Mouse (Mus musculus): Measurements from ENCODE around the gene Sgce.
A peak's percentile ranks its signal among the peaks of the same experiment; 100 is the strongest.
"Not testable (repeated sequence)": the region's sequence is repeated elsewhere in the genome, so short reads cannot be mapped to it uniquely, and the experiment has no call there.

The Sgce gene

GRCm38 (mm10) chr6:4722739-4723138, 24.3 kb downstream of the Sgce start:
- DNase-seq (ENCODE audit: low spot score) = no peak

GRCm38 (mm10) chr6:4722142-4722541, 24.9 kb downstream of the Sgce start:
- no peak for DNase-seq (ENCODE audit: low spot score)

GRCm38 (mm10) chr6:4717344-4717743, 29.7 kb downstream of the Sgce start:
- no peak for DNase-seq (ENCODE audit: low spot score)

DNA sequence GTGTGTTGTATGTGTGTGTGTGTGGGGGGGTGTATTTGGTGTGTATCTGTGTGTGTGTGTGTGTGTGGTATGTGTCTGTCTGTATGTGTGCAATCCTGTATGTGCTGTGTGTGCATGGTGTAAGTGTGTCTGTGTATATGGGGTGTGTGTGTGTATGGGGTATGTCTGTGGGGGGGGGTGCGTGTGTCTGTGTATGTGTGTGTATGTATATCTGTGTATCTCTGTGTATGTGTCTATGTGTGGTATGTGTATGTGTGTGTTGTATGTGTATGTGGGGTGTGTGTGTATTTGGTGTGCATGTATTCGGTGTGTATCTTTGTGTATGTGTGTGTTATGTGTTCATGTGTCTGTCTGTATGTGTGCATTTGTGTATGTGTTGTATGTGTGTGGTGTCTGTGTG, 30.8 kb downstream of the Sgce start:
- no peak for DNase-seq (ENCODE audit: low spot score)

DNA sequence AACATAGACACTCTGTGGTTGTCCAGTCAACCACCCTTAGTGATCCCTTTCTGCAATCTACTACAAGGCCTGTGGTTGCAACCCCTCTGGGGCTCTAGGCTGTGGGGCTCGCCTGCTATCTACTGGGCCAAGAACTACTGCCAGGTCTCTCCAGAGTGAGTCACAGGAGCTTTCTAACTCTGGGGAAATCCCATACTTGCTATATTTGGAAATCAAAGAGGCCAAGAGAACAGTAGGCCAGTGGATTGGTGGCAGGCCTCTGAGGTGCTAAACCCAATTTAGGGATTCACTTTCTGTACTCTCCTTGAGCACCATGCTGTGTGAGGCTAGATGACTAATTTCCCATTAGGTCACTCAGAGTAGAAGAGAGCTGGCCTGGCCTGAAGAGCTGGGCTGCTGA, 38.0 kb downstream of the Sgce start:
- DNase-seq (ENCODE audit: low spot score) = no peak

GRCm38 (mm10) chr6:4706415-4706814, 40.6 kb downstream of the Sgce start:
- DNase-seq (ENCODE audit: low spot score) = no peak

GRCm38 (mm10) chr6:4703908-4704307, 43.1 kb downstream of the Sgce start:
- no peak for DNase-seq (ENCODE audit: low spot score)

- DNase-seq (ENCODE audit: low spot score) = no peak
Observed at GRCm38 (mm10) chr6:4701641-4702040, 45.4 kb downstream of the Sgce start.

DNA sequence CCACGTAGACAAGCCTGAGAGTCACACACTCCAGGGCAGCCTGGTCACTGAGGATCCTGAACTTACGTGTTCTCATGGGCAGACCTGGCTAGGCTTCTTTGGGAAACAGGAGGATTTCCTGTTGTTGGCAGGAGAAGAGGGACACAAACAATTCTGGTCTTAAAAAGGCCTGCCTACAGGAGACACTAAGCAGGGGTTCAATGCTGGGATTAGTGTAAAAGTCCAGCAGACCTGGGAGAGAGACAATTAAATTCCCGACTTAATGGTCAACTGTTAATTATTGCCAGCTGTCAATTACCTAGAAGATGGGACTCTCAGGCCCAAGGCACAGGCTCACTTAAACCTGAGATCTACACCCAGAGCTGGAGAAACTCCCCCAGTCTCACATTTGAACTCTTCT, 51.2 kb downstream of the Sgce start:
- DNase-seq (ENCODE audit: low spot score) = no peak

DNA sequence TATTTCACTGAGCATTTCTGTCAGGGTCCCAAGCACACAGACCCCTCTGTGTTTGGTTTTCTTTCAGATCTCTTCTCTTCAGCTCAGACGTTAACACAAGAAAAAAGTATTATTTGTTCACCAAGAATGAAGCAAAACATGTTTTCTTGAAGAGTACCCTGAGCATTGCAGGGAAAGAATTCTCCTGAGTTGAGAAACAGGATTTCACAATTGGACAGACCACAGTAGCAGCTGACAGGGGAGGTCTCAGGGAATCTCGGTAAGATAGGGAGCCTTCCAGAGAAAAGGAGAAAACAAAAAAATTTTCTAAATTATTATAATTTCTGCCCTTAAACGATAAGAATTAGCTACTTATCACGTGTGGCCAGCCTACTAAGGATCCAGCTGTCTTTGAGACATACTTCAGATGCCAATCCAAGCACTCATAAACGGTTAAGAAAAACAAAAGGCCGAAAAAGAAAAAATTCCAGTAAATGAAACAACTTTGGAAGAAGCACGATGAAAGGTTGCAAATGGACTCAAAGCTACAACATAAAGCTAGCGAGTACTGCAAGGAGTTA, 52.3 kb downstream of the Sgce start:
- DNase-seq (ENCODE audit: low spot score) = peak; percentile 4

GRCm38 (mm10) chr6:4693544-4693943, 53.5 kb downstream of the Sgce start:
- DNase-seq (ENCODE audit: low spot score) = no peak

DNA sequence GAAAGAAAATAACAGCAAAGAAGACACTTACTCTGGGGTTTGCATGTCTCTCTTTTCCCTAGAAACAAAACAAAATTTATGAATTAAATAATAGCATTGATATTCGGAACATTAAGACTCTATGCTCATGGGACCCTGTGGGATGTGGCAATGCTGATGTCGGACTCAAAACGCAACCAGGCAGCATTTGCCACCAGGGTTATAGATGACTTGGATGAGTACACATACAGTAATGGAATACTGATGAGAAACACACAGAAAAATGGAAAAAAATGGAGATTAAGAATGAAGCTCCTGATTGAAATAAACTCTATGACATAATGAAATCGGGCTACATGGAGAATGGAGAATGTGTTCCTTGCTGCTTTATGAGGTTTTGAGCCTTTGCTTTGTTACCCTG, 56.6 kb downstream of the Sgce start:
- no peak for DNase-seq (ENCODE audit: low spot score)

GRCm38 (mm10) chr6:4684706-4685340, 62.2 kb downstream of the Sgce start:
- DNase-seq (ENCODE audit: low spot score) = no peak

GRCm38 (mm10) chr6:4680576-4680975, 66.4 kb downstream of the Sgce start:
- no peak for DNase-seq (ENCODE audit: low spot score)

DNA sequence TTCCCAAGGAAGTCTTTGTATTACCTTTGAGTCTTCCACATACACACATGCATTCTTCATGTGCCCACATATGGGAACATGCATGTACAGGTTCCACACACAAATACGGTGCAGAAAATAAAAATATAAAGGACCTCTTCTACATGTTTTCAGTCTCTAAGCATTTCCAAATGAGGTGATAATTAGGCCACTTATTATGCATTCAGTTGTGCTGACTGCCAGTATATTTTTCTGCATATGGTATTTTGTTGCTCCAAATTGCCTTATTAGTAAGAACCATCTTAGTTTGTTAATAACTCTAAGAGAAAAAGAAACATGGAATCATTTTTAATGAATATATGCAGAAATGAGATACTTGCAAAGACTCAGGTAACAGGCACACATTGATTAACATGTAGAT, 67.0 kb downstream of the Sgce start:
- DNase-seq (ENCODE audit: low spot score) = no peak

GRCm38 (mm10) chr6:4677356-4677761, 69.6 kb downstream of the Sgce start:
- no peak for DNase-seq (ENCODE audit: low spot score)

- DNase-seq (ENCODE audit: low spot score) = no peak
Observed at GRCm38 (mm10) chr6:4665154-4665553, 81.9 kb downstream of the Sgce start.

- DNase-seq (ENCODE audit: low spot score) = no peak
Observed at GRCm38 (mm10) chr6:4664313-4664712, 82.7 kb downstream of the Sgce start.

DNA sequence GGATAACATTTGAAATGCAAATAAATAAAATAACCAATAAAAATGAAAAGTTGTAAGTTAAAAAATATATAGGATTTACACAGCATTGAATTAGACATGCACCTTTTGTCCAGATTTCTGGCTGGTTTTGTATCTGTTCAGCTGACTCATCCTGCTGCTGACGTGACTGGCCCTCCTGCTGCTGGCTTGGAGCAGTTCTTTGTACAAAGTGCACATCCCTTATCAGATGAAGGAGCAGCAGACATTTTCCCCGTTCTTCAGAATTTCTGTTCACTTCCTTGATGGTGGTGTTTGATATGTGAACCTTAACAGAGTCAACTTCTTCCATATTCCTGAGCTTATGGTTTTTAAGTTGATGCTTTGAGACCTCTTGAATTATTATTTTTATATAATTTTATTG, 83.5 kb downstream of the Sgce start:
- no peak for DNase-seq (ENCODE audit: low spot score)

GRCm38 (mm10) chr6:4658861-4659260, 88.1 kb downstream of the Sgce start:
- DNase-seq (ENCODE audit: low spot score) = no peak

DNA sequence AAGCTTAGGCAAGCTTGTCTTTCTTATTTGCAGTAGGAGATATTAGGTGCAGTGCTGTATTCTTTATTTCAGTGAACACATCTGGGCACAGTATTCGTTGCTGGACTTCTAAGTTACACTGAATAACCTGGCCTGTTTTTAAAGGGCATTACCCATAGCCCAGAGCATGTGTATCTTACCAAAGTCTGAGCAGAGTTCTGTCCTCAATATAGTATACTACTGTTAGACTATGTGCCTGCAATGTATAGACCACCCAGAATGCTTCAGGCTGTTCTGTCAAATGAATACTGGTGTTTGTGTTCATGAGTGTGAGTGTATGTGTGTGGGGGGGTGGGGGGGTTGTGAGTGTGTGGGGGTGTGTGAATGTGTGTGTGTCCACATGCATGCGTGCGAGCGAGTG, 91.1 kb downstream of the Sgce start:
- no peak for DNase-seq (ENCODE audit: low spot score)

DNA sequence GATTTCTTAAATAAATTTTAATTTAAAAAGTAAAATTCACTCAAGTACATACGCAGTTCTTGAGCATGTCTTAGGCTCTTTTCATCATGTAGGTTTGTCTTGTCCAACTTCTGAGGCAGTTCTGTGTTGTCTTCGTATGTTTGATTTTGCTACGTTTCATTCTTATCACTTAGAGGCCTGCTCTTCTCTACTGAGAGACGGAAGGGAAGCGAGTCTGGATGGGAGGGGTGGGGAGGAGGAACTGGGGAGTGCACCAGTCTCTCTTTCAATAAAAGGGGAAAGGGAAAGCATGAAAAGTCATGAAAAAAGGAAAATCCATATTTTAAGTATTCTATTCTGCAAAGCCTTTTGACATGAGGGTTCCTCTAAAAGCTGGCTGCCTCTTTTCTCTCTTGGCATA, 91.5 kb downstream of the Sgce start:
- no peak for DNase-seq (ENCODE audit: low spot score)

GRCm38 (mm10) chr6:4653741-4654140, 93.3 kb downstream of the Sgce start:
- DNase-seq (ENCODE audit: low spot score) = not testable (repeated sequence)

DNA sequence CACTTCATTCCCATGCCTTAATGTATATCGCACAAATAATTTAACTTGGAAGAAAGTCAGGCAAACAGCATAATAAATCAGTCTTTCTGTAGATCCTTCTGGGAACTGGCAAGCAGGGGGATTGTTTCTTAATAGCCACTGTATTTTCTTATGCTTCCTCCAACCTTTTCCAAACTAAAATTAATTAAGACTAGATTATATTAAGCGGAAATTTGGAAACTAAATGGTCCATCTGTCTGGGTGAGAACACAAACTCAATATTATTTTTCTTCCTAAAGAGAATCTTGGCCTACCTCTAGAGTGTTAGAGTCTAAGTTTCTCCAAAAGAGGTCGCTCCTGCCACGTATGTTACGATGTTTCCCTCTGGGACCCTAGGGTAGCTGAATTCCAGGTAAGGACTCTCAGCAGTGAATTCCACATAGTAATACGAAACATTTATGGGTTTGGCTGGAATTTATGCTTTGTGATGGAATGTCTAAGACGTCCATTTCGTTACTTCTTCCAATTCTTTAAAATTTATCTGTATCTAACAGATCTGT, 94.3 kb downstream of the Sgce start:
- DNase-seq (ENCODE audit: low spot score) = no peak

All from lung, postnatal 25 days (tissue).